Comparison of ENCODE assay signal across 29 mouse cellular contexts in the genomic region with DNA sequence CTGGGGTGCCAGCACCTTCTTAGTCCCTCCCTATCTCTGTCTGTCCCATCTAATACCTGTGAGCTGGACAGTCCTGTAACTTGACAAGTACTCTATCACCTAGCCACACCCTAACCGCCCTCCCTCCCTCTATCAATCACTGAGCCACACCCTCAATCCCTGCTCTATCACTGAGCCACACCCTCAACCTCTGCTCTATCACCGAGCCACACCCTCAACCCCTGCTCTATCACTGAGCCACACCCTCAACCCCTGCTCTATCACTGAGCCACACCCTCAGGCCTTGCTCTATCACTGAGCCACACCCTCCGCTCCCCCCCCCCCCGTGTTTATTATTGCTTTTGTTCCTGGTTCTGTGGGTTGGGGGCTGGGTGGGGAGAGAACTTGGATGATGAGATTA. TPM values are rescaled to one million over a fixed set of nuclear protein-coding genes. Genes with fewer than 3 reads are reported as not detected.
A peak's percentile ranks its signal among the peaks of the same experiment; 100 is the strongest.
DNase-seq lines count a peak whose midpoint lies in the region; ATAC-seq and TF ChIP-seq lines count a peak whose summit lies in the region.
"Had no signal": no experiment of that assay in that cellular context is flagged by ENCODE, and none has a peak within 500 bp of the region (broad histone marks: within the 10 kb centered on the region; RNA-seq: fewer than 3 reads in every experiment).

No protein-coding gene starts in this region.

- H3K4me1 ChIP-seq in intestine, embryonic 15.5 days (replicated peaks) = peaks cover 5% of the 10 kb centered on the region
- no peaks in the 10 kb centered on the region; the same call in 1 of the 2 replicates for H3K4me1 ChIP-seq in intestine, postnatal 0 days (replicated peaks; ENCODE audit: control insufficient read depth, insufficient read depth, low read length)
- H3K4me1 ChIP-seq in stomach, postnatal 0 days (replicated peaks; ENCODE audit: control insufficient read depth, insufficient read depth) = no peaks in the 10 kb centered on the region
- H3K4me1 ChIP-seq: limb, embryonic 12.5 days had no signal

- H3K27ac ChIP-seq in intestine, embryonic 15.5 days = no peak overlapping the region
- no peak overlapping the region for H3K27ac ChIP-seq in intestine, postnatal 0 days (ENCODE audit: low read depth, low read length)
- H3K27ac ChIP-seq in stomach, postnatal 0 days (replicated peaks) = no peak overlapping the region
- H3K27ac ChIP-seq: embryonic facial prominence, embryonic 12.5 days; heart, adult 2 months; hindbrain, embryonic 10.5 days; hindbrain, embryonic 15.5 days; limb, embryonic 12.5 days; liver, embryonic 14.5 days had no signal

- H3K9me3 ChIP-seq in intestine, embryonic 15.5 days = no peaks in the 10 kb centered on the region
- H3K9me3 ChIP-seq in intestine, postnatal 0 days (ENCODE audit: control insufficient read depth) = no peaks in the 10 kb centered on the region
- no peaks in the 10 kb centered on the region for H3K9me3 ChIP-seq in stomach, postnatal 0 days (ENCODE audit: control insufficient read depth, low read length)
- H3K9me3 ChIP-seq: embryonic facial prominence, embryonic 12.5 days; hindbrain, embryonic 10.5 days; hindbrain, embryonic 15.5 days; limb, embryonic 12.5 days had no signal

- H3K27me3 ChIP-seq in intestine, embryonic 15.5 days (replicated peaks) = no peaks in the 10 kb centered on the region
- H3K27me3 ChIP-seq in intestine, postnatal 0 days (replicated peaks; ENCODE audit: control insufficient read depth, insufficient read depth, low read length) = no peaks in the 10 kb centered on the region
- no peaks in the 10 kb centered on the region for H3K27me3 ChIP-seq in stomach, postnatal 0 days (ENCODE audit: control insufficient read depth, insufficient read depth, low read length)
- H3K27me3 ChIP-seq: embryonic facial prominence, embryonic 12.5 days; hindbrain, embryonic 15.5 days; limb, embryonic 12.5 days had no signal

- ATAC-seq in intestine, embryonic 15.5 days = peak; percentile 16; the same call in 1 of the 2 replicates
- no peak for ATAC-seq in intestine, postnatal 0 days
- ATAC-seq in common myeloid progenitor, adult 5-6 weeks (replicated peaks; ENCODE audit: low read depth, poor library complexity, severe bottlenecking) = peak; percentile 31
- peak; percentile 55 for ATAC-seq in stomach, postnatal 0 days (ENCODE audit: low FRiP score, low TSS enrichment)
- ATAC-seq: forebrain, embryonic 14.5 days; inflammation-experienced regulatory T-cells, adult 6 months; midbrain, embryonic 16.5 days had no signal

- no peak overlapping the region for H3K9ac ChIP-seq in intestine, embryonic 15.5 days
- no peak overlapping the region for H3K9ac ChIP-seq in intestine, postnatal 0 days (ENCODE audit: low read depth, low read length)
- H3K9ac ChIP-seq in stomach, postnatal 0 days (ENCODE audit: low read length) = no peak overlapping the region
- H3K9ac ChIP-seq: embryonic facial prominence, embryonic 12.5 days; hindbrain, embryonic 15.5 days; limb, embryonic 12.5 days; liver, embryonic 14.5 days; lung, embryonic 14.5 days had no signal

- no peak for TF ChIP-seq CTCF in intestine, postnatal 0 days (IDR thresholded peaks at IDR 0.05; ENCODE audit: low read depth)
- TF ChIP-seq CTCF in stomach, postnatal 0 days (IDR thresholded peaks at IDR 0.05; ENCODE audit: low read depth) = no peak

- no peak for TF ChIP-seq EP300 in stomach, postnatal 0 days (optimal IDR thresholded peaks at IDR 0.05)

- intact Hi-C loops in gastrocnemius, postnatal 14 days (cut with DNase I; ENCODE audit: low total_unique reads) = no loop called here

- no peaks in the 10 kb centered on the region for H3K36me3 ChIP-seq in intestine, embryonic 15.5 days
- no peaks in the 10 kb centered on the region for H3K36me3 ChIP-seq in intestine, postnatal 0 days (ENCODE audit: control insufficient read depth, insufficient read depth)
- no peaks in the 10 kb centered on the region for H3K36me3 ChIP-seq in stomach, postnatal 0 days (ENCODE audit: control insufficient read depth, insufficient read depth, low read length)
- H3K36me3 ChIP-seq: embryonic facial prominence, embryonic 12.5 days; hindbrain, embryonic 10.5 days; hindbrain, embryonic 15.5 days; limb, embryonic 12.5 days had no signal

- peak; percentile 51 for DNase-seq in ES-CJ7 (ENCODE audit: low read depth, low spot score)
- peak; percentile 38 for DNase-seq in stomach, postnatal 0 days (ENCODE audit: low spot score)
- DNase-seq in heart, adult 8-10 months (ENCODE audit: low spot score) = no peak
- no peak for DNase-seq in gastrocnemius, postnatal 14 days
- DNase-seq: adrenal gland, postnatal 10 days; cerebellum, adult 8-10 months; cerebellum, postnatal 36 days; embryo, embryonic 11 days; gastrocnemius, postnatal 25 days; heart, adult 2 months; heart, postnatal 14 days; kidney, adult 8-10 months; kidney, postnatal 14 days; lung, embryonic 14.5 days; lung, postnatal 14 days; right cerebral cortex, postnatal 4 days; thymus, postnatal 14 days had no signal

- WGBS in intestine, embryonic 15.5 days = 31% methylated on average over 4 of the region's 4 CpGs
- WGBS in intestine, postnatal 0 days = 32% methylated on average over 4 of the region's 4 CpGs
- 29% methylated on average over 4 of the region's 4 CpGs for WGBS in stomach, postnatal 0 days

- no peak overlapping the region for H3K4me3 ChIP-seq in intestine, embryonic 15.5 days (replicated peaks)
- no peak overlapping the region for H3K4me3 ChIP-seq in intestine, postnatal 0 days (ENCODE audit: low read depth, low read length)
- no peak overlapping the region for H3K4me3 ChIP-seq in stomach, postnatal 0 days (ENCODE audit: low read depth, low read length)
- H3K4me3 ChIP-seq: embryonic facial prominence, embryonic 12.5 days; heart, adult 2 months; hindbrain, embryonic 10.5 days; hindbrain, embryonic 15.5 days; limb, embryonic 12.5 days had no signal

- H3K4me2 ChIP-seq in intestine, embryonic 15.5 days (replicated peaks) = no peak overlapping the region
- no peak overlapping the region for H3K4me2 ChIP-seq in intestine, postnatal 0 days (replicated peaks; ENCODE audit: low read depth)
- H3K4me2 ChIP-seq in stomach, postnatal 0 days (replicated peaks; ENCODE audit: low read depth) = no peak overlapping the region
- H3K4me2 ChIP-seq: embryonic facial prominence, embryonic 12.5 days; hindbrain, embryonic 15.5 days; limb, embryonic 12.5 days; lung, embryonic 14.5 days; midbrain, embryonic 11.5 days had no signal

RNA-seq across cellular contexts. Expression of gene Dnmt3a, which starts 10.2 kb away (rescaled TPM):
- 114 and 120 TPM in 2 replicates for polyA plus RNA-seq in intestine, embryonic 15.5 days (2015; fragmentation: Nextera tagmentation; extraction: Ambion mirVana)
- 33.9 and 42.2 TPM in 2 replicates for polyA plus RNA-seq in intestine, postnatal 0 days (2015; fragmentation: Nextera tagmentation; extraction: Ambion mirVana)
- total RNA-seq in common myeloid progenitor, adult 5-6 weeks (2017) = 23.7 and 24.7 TPM in 2 replicates
- 29.7 and 44.0 TPM in 2 replicates for polyA plus RNA-seq in stomach, postnatal 0 days (2015; fragmentation: Nextera tagmentation; extraction: Ambion mirVana)
- total RNA-seq in heart, adult 8-10 months (2022) = 10 to 100 TPM; 46.0 to 59.4 (median 50.9) TPM
- total RNA-seq in gastrocnemius, postnatal 14 days (2021) = 100 to 1,000 TPM; 119 to 137 TPM

Comparison
In these comparisons a context has a peak if more than half of its experiments do, and no peak if none do; other contexts are left out.
1. DNase-seq: peak in ES-CJ7 (single experiment) and stomach, postnatal 0 days (single experiment); none in heart, adult 8-10 months (single experiment) and gastrocnemius, postnatal 14 days (single experiment).